Mouse (Mus musculus): ENCODE data around the gene Crygc. TPM values are rescaled to one million over a fixed set of nuclear protein-coding genes. Genes with fewer than 3 reads are reported as not detected.

Crygc gene
- polyA plus RNA-seq, 1 experiment from 2014 or later, result not detected

DNA sequence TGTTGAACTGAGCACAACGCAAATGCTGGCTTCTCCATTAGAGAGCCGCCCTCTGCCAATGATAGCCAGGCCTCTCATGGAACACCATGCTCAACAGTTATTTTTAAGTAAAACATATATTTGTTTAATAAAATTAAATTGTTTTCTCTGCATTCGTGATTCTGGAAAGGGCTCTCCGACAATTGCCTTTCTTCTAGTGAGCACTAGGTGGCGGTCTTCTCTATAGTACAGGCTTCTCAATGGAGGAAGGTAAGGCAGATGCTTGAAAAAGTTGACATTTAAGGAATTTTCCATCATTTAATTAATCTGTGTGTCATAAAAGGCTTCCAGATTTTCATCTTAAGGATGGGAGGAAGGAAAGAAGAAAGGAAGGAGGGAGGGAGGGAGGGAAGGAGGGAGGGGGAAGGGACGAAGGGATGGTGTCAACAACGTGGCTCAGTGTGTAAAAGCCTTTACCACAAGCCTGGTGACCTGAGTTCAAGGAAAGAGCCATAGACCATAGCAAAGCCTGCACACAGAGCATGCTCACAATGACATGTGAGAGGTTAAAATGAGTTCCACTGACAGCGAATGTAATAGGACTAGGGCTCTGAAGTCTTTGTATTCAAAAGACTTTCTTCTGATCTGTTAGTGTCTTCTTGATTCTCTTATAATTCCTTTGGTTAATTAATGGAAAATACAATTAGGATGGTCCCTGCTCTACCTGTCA, 26.9 kb downstream of the Crygc start:
- H3K9me3 ChIP-seq, result no peaks in the 10 kb centered on the region
- WGBS, result 41% methylated on average over 8 of the region's 8 CpGs
- H3K36me3 ChIP-seq, result no peaks in the 10 kb centered on the region
- no peak overlapping the region for H3K4me3 ChIP-seq
- 0 out of 2 replicates have a peak overlapping the region, but pooled peaks have one; percentile 12 for H3K4me2 ChIP-seq (replicated peaks)
- H3K27me3 ChIP-seq, result no peaks in the 10 kb centered on the region
- no peak for ATAC-seq (replicated peaks)
- no peaks in the 10 kb centered on the region for H3K4me1 ChIP-seq
- H3K9ac ChIP-seq (replicated peaks), result no peak overlapping the region
- no peak overlapping the region for H3K27ac ChIP-seq (replicated peaks)

DNA sequence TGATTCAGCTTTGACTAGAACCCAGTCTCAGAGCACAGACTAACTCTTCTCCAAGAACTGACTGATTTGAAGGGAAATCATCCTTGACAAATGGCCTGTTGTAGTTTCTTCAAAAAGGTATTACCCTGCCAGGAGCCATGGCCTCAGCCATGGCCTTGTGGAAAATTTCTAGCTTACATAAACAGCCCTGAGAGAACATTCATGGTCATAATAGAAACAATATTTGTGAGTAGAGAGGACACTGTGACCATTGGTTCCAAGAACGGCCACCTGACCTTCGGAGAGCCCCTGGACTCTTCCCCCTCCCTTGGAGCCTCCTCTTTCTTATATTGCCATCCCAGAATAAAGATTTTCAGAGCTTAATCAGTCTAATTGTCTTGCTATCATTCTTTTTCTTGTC, 30.1 kb downstream of the Crygc start:
- Histone ChIP-seq H3K36me3 (no peaks in the 10 kb centered on the region), H3K4me1 (no peaks in the 10 kb centered on the region), H3K4me2 (replicated peaks) (no peak overlapping the region), H3K27ac (replicated peaks) (no peak overlapping the region), H3K9me3 (no peaks in the 10 kb centered on the region), H3K9ac (replicated peaks) (no peak overlapping the region), H3K4me3 (no peak overlapping the region), H3K27me3 (no peaks in the 10 kb centered on the region)
- 84% methylated on average over 2 of the region's 2 CpGs for WGBS
- ATAC-seq (replicated peaks), result no peak

DNA sequence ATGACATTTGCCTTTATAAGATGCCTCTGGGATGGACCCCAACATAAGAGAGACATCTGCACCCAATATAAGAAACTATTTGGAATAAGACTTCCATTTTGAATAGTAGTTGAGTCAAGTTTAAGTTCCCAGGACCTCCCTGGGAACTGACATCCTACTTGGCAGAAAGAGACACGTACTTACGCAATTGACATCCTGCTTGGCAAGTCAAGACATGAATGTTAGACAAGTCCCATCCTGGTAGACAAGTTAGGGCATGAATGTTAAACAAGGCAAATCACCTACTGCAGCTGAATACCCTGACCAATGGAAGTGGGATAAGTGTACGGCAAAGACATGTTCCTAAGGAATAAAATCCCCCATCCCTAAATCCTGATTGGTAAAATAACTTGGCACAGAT, 31.7 kb downstream of the Crygc start:
- H3K9me3 ChIP-seq, result no peaks in the 10 kb centered on the region
- WGBS, result 93% methylated on average over 3 of the region's 3 CpGs
- ATAC-seq (replicated peaks), result no peak

DNA sequence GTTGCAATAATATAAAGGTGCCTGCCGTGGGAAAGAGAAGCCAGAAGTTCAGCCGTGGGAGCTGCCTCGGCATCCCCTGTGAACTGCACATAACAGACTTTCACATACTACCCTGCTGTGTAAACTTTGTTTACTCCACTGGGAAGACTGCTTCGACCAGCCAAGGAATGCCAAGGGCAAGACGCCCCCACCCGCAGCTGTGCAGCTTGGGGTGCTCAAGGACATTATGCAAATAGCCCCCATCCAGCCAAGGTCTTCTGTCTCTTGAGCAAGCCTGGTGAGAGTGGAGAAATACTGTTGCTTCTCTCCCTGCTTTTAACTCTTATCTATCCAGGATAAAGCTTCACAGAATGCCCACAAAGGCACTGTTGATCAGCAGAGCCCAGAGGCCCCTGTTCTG, 32.7 kb downstream of the Crygc start:
- ATAC-seq (replicated peaks), result no peak
- H3K27me3 ChIP-seq, result no peaks in the 10 kb centered on the region
- no peak overlapping the region for H3K4me2 ChIP-seq (replicated peaks)
- no peak overlapping the region for H3K27ac ChIP-seq (replicated peaks)
- H3K4me3 ChIP-seq, result no peak overlapping the region
- WGBS, result 83% methylated on average over 6 of the region's 6 CpGs
- H3K9ac ChIP-seq (replicated peaks), result no peak overlapping the region
- H3K4me1 ChIP-seq, result no peaks in the 10 kb centered on the region
- H3K36me3 ChIP-seq, result no peaks in the 10 kb centered on the region
- H3K9me3 ChIP-seq, result no peaks in the 10 kb centered on the region

More for the DNA sequence above, 31.7 kb downstream of the Crygc start:
- Histone ChIP-seq H3K4me2 (replicated peaks) (no peak overlapping the region), H3K4me3 (no peak overlapping the region), H3K4me1 (no peaks in the 10 kb centered on the region), H3K9ac (replicated peaks) (no peak overlapping the region), H3K27me3 (no peaks in the 10 kb centered on the region), H3K36me3 (no peaks in the 10 kb centered on the region), H3K27ac (replicated peaks) (no peak overlapping the region)

DNA sequence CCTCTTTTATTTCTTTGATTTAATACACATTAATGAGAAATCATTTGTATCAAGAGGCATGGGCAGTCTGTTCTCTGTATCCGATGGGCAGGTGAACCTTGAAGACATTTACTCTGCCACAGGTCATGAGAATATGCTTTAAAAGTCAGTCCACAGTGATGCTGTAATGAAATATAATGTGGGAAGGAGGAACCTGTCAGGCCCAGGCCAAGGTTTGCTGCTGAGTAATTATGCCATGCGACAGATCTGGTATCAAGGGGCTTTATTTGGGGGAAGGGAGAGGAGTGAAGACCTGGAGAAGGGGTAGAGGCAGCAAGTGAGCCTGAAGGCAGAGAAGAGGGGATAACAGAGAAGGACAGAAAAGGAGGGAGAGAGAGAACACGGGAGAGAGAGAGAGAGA, 33.8 kb downstream of the Crygc start:
- Histone ChIP-seq H3K36me3 (no peaks in the 10 kb centered on the region), H3K4me2 (replicated peaks) (no peak overlapping the region), H3K9me3 (no peaks in the 10 kb centered on the region), H3K27ac (replicated peaks) (no peak overlapping the region), H3K9ac (replicated peaks) (no peak overlapping the region), H3K4me1 (no peaks in the 10 kb centered on the region), H3K27me3 (no peaks in the 10 kb centered on the region), H3K4me3 (no peak overlapping the region)
- ATAC-seq (replicated peaks), result no peak
- WGBS, result 81% methylated on average over 3 of the region's 3 CpGs

DNA sequence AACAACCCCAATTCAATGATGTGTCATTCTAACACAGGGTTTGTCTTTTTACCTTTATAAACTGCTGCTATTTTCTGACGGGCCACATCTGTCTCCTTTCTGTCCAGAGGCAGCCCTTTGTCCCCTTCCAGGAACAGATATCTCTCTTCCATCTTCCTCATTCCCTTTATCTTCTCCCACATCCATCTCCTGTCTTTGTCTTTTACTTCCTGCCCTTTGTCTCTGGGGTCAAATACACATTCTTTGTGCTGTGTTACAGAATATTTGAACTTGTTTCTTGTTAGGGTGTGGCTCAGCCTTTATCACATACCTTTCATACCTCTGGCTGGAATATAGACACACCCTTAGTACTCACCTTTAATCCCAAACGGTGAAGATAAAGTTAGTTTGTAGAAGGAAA, 35.9 kb downstream of the Crygc start:
- Histone ChIP-seq H3K9me3 (no peaks in the 10 kb centered on the region), H3K36me3 (no peaks in the 10 kb centered on the region), H3K4me3 (no peak overlapping the region), H3K9ac (replicated peaks) (no peak overlapping the region), H3K4me1 (no peaks in the 10 kb centered on the region), H3K27me3 (no peaks in the 10 kb centered on the region), H3K4me2 (replicated peaks) (no peak overlapping the region), H3K27ac (replicated peaks) (no peak overlapping the region)
- no peak for ATAC-seq (replicated peaks)
- WGBS, result 83% methylated on average over 2 of the region's 2 CpGs

DNA sequence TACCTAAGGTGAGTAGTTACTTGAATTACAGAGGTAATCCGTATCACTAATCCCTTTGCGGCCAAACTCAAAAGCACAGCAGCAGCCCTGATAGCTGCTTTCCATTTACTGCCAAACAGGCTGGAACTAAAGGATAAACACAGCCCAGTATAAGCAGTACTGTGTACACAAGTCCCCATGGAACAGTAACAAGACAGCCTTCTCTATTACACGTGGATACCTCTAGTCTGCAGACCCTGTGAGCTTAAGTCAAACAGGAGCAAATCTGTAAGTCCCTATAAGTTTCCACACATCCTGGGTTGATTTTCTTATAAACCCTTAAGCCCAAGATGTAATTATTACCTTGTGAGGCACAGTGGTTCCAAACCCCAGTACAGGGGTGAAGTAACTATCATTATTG, 38.0 kb downstream of the Crygc start:
- WGBS, result 32% methylated on average over 3 of the region's 3 CpGs
- Histone ChIP-seq H3K9ac (replicated peaks) (no peak overlapping the region), H3K4me3 (no peak overlapping the region), H3K4me1 (no peaks in the 10 kb centered on the region), H3K36me3 (no peaks in the 10 kb centered on the region), H3K27ac (replicated peaks) (no peak overlapping the region), H3K4me2 (replicated peaks) (no peak overlapping the region), H3K9me3 (no peaks in the 10 kb centered on the region), H3K27me3 (no peaks in the 10 kb centered on the region)
- ATAC-seq (replicated peaks), result no peak

DNA sequence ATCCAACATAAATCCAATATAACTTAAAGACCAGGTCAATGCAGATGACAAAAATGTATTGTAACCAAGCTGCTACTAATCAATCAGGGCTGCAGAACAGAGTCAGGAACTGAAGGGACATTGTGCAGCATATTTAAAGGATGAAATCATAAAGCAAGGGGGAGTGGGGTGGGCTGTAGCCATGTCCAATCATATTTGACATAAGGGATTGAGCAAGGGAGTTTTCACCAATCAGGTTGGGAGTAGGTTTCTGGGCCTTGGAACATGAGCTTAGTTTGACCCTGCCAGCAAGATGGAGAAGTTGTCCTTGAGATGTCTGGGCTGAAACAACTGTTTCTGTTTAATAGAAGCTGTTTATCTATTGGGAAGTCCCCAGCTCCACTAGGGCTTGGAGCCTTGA, 40.8 kb downstream of the Crygc start, which contains the start of gene Akr1cl:
Gene Akr1cl, minus strand, starts transcription at position 119 of the 400 bp plus-strand sequence.
- Histone ChIP-seq H3K4me2 (replicated peaks) (no peak within 1 kb of the TSS), H3K27ac (replicated peaks) (no peak within 1 kb of the TSS), H3K36me3 (no peaks in the 10 kb centered on the region), H3K4me3 (no peak within 1 kb of the TSS), H3K9me3 (no peaks in the 10 kb centered on the region), H3K9ac (replicated peaks) (no peak within 1 kb of the TSS), H3K27me3 (no peaks in the 10 kb centered on the region), H3K4me1 (no peaks in the 10 kb centered on the region)
- no peak for ATAC-seq (replicated peaks)

DNA sequence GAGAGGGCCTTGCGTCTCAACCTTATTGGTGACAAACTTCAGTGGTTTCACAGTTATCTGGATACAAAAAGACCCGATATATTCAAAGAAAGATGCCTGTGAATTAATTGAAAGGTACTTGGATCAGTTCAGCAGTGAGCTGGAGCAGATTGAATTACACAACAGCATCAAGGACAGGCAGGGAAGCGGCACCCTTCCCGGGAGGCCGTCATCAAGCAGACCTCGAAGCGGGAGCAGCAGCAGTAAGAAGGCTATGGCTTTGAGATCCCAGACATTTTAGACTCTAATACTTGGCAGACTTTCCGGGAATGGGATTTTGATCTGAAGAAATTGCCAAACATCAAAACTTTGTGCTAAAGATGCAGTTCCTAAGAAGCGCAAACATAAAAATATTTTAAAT, 45.3 kb downstream of the Crygc start:
- no peak overlapping the region for H3K27ac ChIP-seq (replicated peaks)
- H3K36me3 ChIP-seq, result no peaks in the 10 kb centered on the region
- no peak overlapping the region for H3K4me2 ChIP-seq (replicated peaks)
- no peak overlapping the region for H3K4me3 ChIP-seq
- no peak overlapping the region for H3K9ac ChIP-seq (replicated peaks)
- H3K4me1 ChIP-seq, result no peaks in the 10 kb centered on the region
- 65% methylated on average over 9 of the region's 9 CpGs for WGBS
- H3K9me3 ChIP-seq, result no peaks in the 10 kb centered on the region
- no peak for ATAC-seq (replicated peaks)
- no peaks in the 10 kb centered on the region for H3K27me3 ChIP-seq

Other genes with a start within 250 kb of the Crygc start
- 10.3 and 10.9 TPM in 2 replicates for gene Plekhm3, start 116.9 kb downstream of the Crygc start, polyA plus RNA-seq (2015; fragmentation: Nextera tagmentation; extraction: Ambion mirVana)
- gene Akr1cl, start 40.9 kb downstream of the Crygc start, polyA plus RNA-seq (2015; fragmentation: Nextera tagmentation; extraction: Ambion mirVana), result not detected in 2 replicates
- not detected in 2 replicates for gene Cryge, start 22.5 kb downstream of the Crygc start, polyA plus RNA-seq (2015; fragmentation: Nextera tagmentation; extraction: Ambion mirVana)
- gene Crygd, start 10.2 kb downstream of the Crygc start, polyA plus RNA-seq (2015; fragmentation: Nextera tagmentation; extraction: Ambion mirVana), result not detected in 2 replicates
- gene Crygb, start 8.6 kb upstream of the Crygc start, polyA plus RNA-seq (2015; fragmentation: Nextera tagmentation; extraction: Ambion mirVana), result not detected in 2 replicates
- 0.32 TPM in 1 of 2 replicates, not detected in the other for gene Cryga, start 29.7 kb upstream of the Crygc start, polyA plus RNA-seq (2015; fragmentation: Nextera tagmentation; extraction: Ambion mirVana)
- gene Gm28845, start 45.9 kb upstream of the Crygc start, polyA plus RNA-seq (2015; fragmentation: Nextera tagmentation; extraction: Ambion mirVana), result not detected in 2 replicates
- 0.86 and 0.98 TPM in 2 replicates for gene D630023F18Rik, start 49.5 kb upstream of the Crygc start, polyA plus RNA-seq (2015; fragmentation: Nextera tagmentation; extraction: Ambion mirVana)
- 450 and 468 TPM in 2 replicates for gene Idh1, start 112.8 kb upstream of the Crygc start, polyA plus RNA-seq (2015; fragmentation: Nextera tagmentation; extraction: Ambion mirVana)
- gene Pikfyve, start 113.0 kb upstream of the Crygc start, polyA plus RNA-seq (2015; fragmentation: Nextera tagmentation; extraction: Ambion mirVana), result 14.3 and 16.5 TPM in 2 replicates
- gene Pth2r, start 208.4 kb upstream of the Crygc start, polyA plus RNA-seq (2015; fragmentation: Nextera tagmentation; extraction: Ambion mirVana), result 1.3 TPM in 2 replicates